Mouse (Mus musculus) megakaryocyte, embryonic 14.5 days (primary cell): Measurements from ENCODE around the gene Papss2.

Experiments
- FLI1 ChIP-seq: IDR thresholded peaks from 2 replicates; pipeline ENCODE4 v1.6.1; 2012; ENCODE audit warnings: low read length, inconsistent platforms, mixed read lengths
- GATA1 ChIP-seq: IDR thresholded peaks from 3 replicates; pipeline ENCODE4 v1.6.1; 2012; ENCODE audit warnings: mixed read lengths, low read length, inconsistent platforms, borderline replicate concordance

DNA sequence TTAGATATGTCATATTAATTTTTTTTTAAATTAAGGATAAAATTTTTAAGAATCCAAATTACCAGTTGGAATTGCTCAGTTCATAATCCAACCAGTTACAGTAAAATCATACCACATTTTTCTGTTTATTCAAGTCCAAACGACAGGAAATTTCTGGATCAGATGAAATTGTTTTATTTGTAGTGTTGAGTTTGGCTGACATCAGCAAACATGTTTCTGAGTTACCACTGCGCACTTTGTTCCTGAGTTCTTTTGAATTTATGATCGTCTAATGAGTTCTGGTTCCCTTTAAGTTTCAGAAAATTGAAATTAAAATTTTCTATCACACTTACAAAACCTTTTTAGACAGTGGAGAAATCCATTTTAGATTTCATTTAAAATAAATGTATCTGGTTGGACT is 50.8 kb downstream of the Papss2 start:
- TF ChIP-seq GATA1 (no peak), FLI1 (no peak)
